Mouse (Mus musculus) C2C12 (cell line): ENCODE results near the gene Gla.

Experiments
- CTCF ChIP-seq: IDR thresholded peaks from one replicate; pipeline ENCODE4 v1.5.1; 2011; ENCODE audit not compliant: control insufficient read depth, insufficient read depth, insufficient read length
- FOSL1 ChIP-seq: IDR thresholded peaks from one replicate; pipeline ENCODE4 v1.8.0; 2011; ENCODE audit warnings: mild to moderate bottlenecking, low read length; ENCODE audit not compliant: poor library complexity, insufficient read depth, severe bottlenecking
- MAX ChIP-seq: IDR thresholded peaks from one replicate; pipeline ENCODE4 v1.6.1; 2011; ENCODE audit warnings: mild to moderate bottlenecking, control low read depth
- MYOD1 ChIP-seq: IDR thresholded peaks from one replicate; pipeline ENCODE4 v1.6.1; 2011; ENCODE audit warnings: low read depth; ENCODE audit not compliant: control insufficient read depth, insufficient read length
- MYOG ChIP-seq: IDR thresholded peaks from one replicate; pipeline ENCODE4 v1.6.1; 2011; ENCODE audit not compliant: control insufficient read depth, insufficient read length; ENCODE audit errors: extremely low read depth
- USF1 ChIP-seq: IDR thresholded peaks from one replicate; pipeline ENCODE4 v1.6.1; 2011; ENCODE audit warnings: low read depth, mild to moderate bottlenecking, control low read depth, moderate library complexity

DNA sequence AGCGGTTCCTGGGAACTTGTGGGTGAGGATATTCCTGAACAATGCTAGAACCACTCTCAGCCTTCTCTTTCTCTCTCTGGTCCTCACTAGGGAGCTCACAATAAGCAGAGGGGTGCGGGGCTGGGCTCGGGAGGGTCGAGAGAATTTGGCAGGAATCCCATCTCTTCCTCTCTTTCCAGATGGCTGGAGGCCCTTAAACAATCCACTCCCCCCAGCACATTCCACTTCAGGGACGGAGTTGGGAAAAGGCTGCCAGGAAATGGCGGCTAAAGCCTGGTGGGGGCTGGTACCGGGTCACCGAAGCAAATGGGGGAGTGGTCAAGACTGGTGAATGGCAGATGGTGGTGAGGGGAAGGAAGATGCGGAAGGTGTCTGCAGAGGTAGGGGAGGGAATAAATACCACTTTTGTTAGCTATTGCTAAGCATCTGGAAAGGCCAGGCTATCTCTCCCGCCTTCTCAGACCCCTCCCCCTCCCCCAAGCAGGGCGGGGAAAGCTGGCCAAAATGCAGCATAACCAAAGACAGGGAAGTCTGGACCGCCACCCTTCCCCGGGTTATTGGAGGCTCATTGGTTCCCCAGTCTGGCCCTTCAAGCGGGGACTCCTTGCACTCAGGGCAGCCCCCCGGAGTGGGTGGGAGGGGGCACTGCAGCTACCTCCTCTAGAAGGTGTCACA lies 11.5 kb upstream of the Gla start:
- TF ChIP-seq CTCF (no peak), USF1 (no peak), MAX (no peak), MYOG (no peak), FOSL1 (no peak), MYOD1 (no peak)
